Mouse (Mus musculus): Measurements from ENCODE around the gene Mon1a. TPM values are rescaled to one million over a fixed set of nuclear protein-coding genes. Genes with fewer than 3 reads are reported as not detected.

Gene Mon1a
- polyA plus RNA-seq (2012; rRNA removed), result 34.9 and 42.5 TPM in 2 replicates

DNA sequence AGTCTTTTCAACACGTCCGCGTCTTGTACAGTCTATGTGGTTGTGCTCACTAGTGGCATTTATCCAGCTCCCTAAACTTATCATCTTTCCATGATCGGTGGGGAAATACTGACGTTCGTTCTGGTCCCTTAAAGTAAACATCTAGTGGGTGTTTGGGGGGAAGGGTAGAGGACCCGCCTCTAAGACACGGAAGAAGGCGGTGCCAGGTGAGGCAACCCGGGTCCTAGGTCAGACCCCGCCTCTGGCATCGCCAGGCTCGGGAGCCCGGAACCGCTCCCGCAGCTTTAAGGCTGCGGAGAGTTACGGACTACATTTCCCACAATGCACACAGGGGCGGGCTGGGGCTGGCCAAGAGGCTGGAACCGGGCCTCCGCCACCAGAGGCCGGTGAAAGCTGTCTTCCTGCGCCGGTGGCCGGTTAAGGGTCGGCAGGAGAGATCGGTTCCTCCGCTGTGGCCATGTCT is at the start of gene Mon1a:
Gene Mon1a, plus strand, starts transcription at position 348 of the 463 bp plus-strand sequence.
- Histone ChIP-seq H3K36me3 (ENCODE audit: control insufficient read depth, insufficient read depth, low read length) (no peaks in the 10 kb centered on the region), H3K27ac (ENCODE audit: insufficient read depth, low read depth, low read length) (peak within 1 kb of the TSS; percentile 49), H3K4me1 (ENCODE audit: control insufficient read depth, insufficient read depth, low read length) (peaks cover 6% of the 10 kb centered on the region; the same call in 1 of the 2 replicates), H3K4me3 (ENCODE audit: insufficient read depth, low read depth, low read length) (peak within 1 kb of the TSS; percentile 65), H3K27me3 (replicated peaks; ENCODE audit: control insufficient read depth, insufficient read depth, low read length) (no peaks in the 10 kb centered on the region)
- peak; percentile 97 for DNase-seq
- 1% methylated on average over 28 of the region's 28 CpGs for WGBS
- peak; percentile 19 for TF ChIP-seq POLR2A (IDR thresholded peaks at IDR 0.05; ENCODE audit: low read depth, low read length)
- 0 out of 2 replicates have a peak, but pooled peaks have one; percentile 0 for TF ChIP-seq CTCF (conservative IDR thresholded peaks at IDR 0.05; ENCODE audit: insufficient read depth, insufficient read length, low read depth, low read length)

GRCm38 (mm10) chr9:107838869-107839268 is 49.1 kb upstream of the Mon1a start:
- Histone ChIP-seq H3K27me3 (replicated peaks; ENCODE audit: control insufficient read depth, insufficient read depth, low read length) (no peaks in the 10 kb centered on the region), H3K27ac (ENCODE audit: insufficient read depth, low read depth, low read length) (no peak overlapping the region), H3K36me3 (ENCODE audit: control insufficient read depth, insufficient read depth, low read length) (no peaks in the 10 kb centered on the region; the same call in 1 of the 2 replicates), H3K4me1 (ENCODE audit: control insufficient read depth, insufficient read depth, low read length) (no peaks in the 10 kb centered on the region), H3K4me3 (ENCODE audit: insufficient read depth, low read depth, low read length) (no peak overlapping the region)
- WGBS, result 93% methylated on average over 1 of the region's 1 CpGs
- DNase-seq, result no peak
- TF ChIP-seq CTCF (conservative IDR thresholded peaks at IDR 0.05; ENCODE audit: insufficient read depth, insufficient read length, low read depth, low read length) (no peak), POLR2A (IDR thresholded peaks at IDR 0.05; ENCODE audit: low read depth, low read length) (no peak)

DNA sequence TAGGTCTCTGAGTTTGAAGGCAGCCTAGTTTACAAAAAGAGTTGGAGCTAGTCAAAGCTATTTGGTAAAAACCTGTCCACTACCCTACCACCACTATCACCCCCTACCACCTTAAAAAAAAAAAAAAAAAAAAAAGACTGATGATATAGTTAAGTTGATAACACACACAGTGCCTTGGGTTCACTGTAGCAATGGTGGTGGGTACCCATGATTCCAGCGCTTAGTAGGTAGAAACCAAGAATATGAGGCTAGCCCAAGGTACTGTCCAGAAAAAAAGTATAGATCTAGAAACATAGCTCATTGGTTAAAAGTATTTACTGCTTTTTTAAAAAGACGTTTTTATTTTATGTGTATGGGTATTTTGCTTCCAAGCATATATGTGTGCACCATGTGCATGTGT is 45.2 kb upstream of the Mon1a start:
- H3K36me3 ChIP-seq (ENCODE audit: control insufficient read depth, insufficient read depth, low read length), result no peaks in the 10 kb centered on the region; the same call in none of the 2 replicates
- no peak for DNase-seq
- no peak overlapping the region for H3K27ac ChIP-seq (ENCODE audit: insufficient read depth, low read depth, low read length)
- TF ChIP-seq CTCF (conservative IDR thresholded peaks at IDR 0.05; ENCODE audit: insufficient read depth, insufficient read length, low read depth, low read length) (no peak), POLR2A (IDR thresholded peaks at IDR 0.05; ENCODE audit: low read depth, low read length) (no peak)
- H3K4me1 ChIP-seq (ENCODE audit: control insufficient read depth, insufficient read depth, low read length), result no peaks in the 10 kb centered on the region
- WGBS, result 97% methylated on average over 2 of the region's 2 CpGs
- H3K27me3 ChIP-seq (replicated peaks; ENCODE audit: control insufficient read depth, insufficient read depth, low read length), result no peaks in the 10 kb centered on the region
- no peak overlapping the region for H3K4me3 ChIP-seq (ENCODE audit: insufficient read depth, low read depth, low read length)

GRCm38 (mm10) chr9:107848922-107849321 is 39.0 kb upstream of the Mon1a start:
- 99% methylated on average over 7 of the region's 7 CpGs for WGBS
- no peak for DNase-seq
- H3K4me1 ChIP-seq (ENCODE audit: control insufficient read depth, insufficient read depth, low read length), result no peaks in the 10 kb centered on the region
- no peak overlapping the region for H3K4me3 ChIP-seq (ENCODE audit: insufficient read depth, low read depth, low read length)
- H3K27me3 ChIP-seq (replicated peaks; ENCODE audit: control insufficient read depth, insufficient read depth, low read length), result no peaks in the 10 kb centered on the region
- H3K27ac ChIP-seq (ENCODE audit: insufficient read depth, low read depth, low read length), result no peak overlapping the region
- peaks cover 3% of the 10 kb centered on the region; the same call in 1 of the 2 replicates for H3K36me3 ChIP-seq (ENCODE audit: control insufficient read depth, insufficient read depth, low read length)
- TF ChIP-seq POLR2A (IDR thresholded peaks at IDR 0.05; ENCODE audit: low read depth, low read length) (no peak), CTCF (conservative IDR thresholded peaks at IDR 0.05; ENCODE audit: insufficient read depth, insufficient read length, low read depth, low read length) (no peak)

- no peak for TF ChIP-seq CTCF (conservative IDR thresholded peaks at IDR 0.05; ENCODE audit: insufficient read depth, insufficient read length, low read depth, low read length)
- no peak for TF ChIP-seq POLR2A (IDR thresholded peaks at IDR 0.05; ENCODE audit: low read depth, low read length)
- Histone ChIP-seq H3K27ac (ENCODE audit: insufficient read depth, low read depth, low read length) (no peak overlapping the region), H3K4me3 (ENCODE audit: insufficient read depth, low read depth, low read length) (no peak overlapping the region), H3K4me1 (ENCODE audit: control insufficient read depth, insufficient read depth, low read length) (no peaks in the 10 kb centered on the region), H3K27me3 (replicated peaks; ENCODE audit: control insufficient read depth, insufficient read depth, low read length) (no peaks in the 10 kb centered on the region), H3K36me3 (ENCODE audit: control insufficient read depth, insufficient read depth, low read length) (peaks cover 2% of the 10 kb centered on the region)
- 96% methylated on average over 3 of the region's 3 CpGs for WGBS
- DNase-seq, result no peak
These were observed 29.6 kb upstream of the Mon1a start for GRCm38 (mm10) chr9:107858343-107858742.

GRCm38 (mm10) chr9:107864493-107864892 is 23.5 kb upstream of the Mon1a start:
- DNase-seq, result no peak
- H3K4me1 ChIP-seq (ENCODE audit: control insufficient read depth, insufficient read depth, low read length), result no peaks in the 10 kb centered on the region
- no peaks in the 10 kb centered on the region for H3K36me3 ChIP-seq (ENCODE audit: control insufficient read depth, insufficient read depth, low read length)
- H3K27me3 ChIP-seq (replicated peaks; ENCODE audit: control insufficient read depth, insufficient read depth, low read length), result no peaks in the 10 kb centered on the region
- TF ChIP-seq CTCF (conservative IDR thresholded peaks at IDR 0.05; ENCODE audit: insufficient read depth, insufficient read length, low read depth, low read length), result no peak
- TF ChIP-seq POLR2A (IDR thresholded peaks at IDR 0.05; ENCODE audit: low read depth, low read length), result no peak
- no peak overlapping the region for H3K27ac ChIP-seq (ENCODE audit: insufficient read depth, low read depth, low read length)
- no peak overlapping the region for H3K4me3 ChIP-seq (ENCODE audit: insufficient read depth, low read depth, low read length)
- WGBS, result 51% methylated on average over 1 of the region's 1 CpGs

DNA sequence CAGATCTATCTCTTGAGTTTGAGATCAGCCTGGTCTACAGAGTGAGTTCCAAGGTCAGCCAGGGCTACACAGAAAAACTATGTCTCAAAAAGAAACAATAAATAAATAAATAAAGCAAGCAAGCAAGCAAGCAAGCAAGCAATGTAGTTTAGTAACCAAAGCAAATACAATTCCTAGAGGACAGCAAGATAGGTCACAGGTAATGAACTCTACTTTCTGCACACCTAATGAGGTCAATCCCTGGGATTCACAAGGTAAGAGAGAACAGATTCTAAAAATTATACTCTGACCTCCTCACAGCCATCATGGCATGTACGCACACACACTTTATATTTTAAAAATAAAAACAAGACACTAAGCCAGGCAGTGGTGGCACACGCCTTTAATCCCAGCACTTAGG is 21.9 kb upstream of the Mon1a start:
- WGBS, result 99% methylated on average over 2 of the region's 2 CpGs
- no peak overlapping the region for H3K4me3 ChIP-seq (ENCODE audit: insufficient read depth, low read depth, low read length)
- DNase-seq, result no peak
- no peaks in the 10 kb centered on the region for H3K4me1 ChIP-seq (ENCODE audit: control insufficient read depth, insufficient read depth, low read length)
- H3K36me3 ChIP-seq (ENCODE audit: control insufficient read depth, insufficient read depth, low read length), result no peaks in the 10 kb centered on the region
- no peaks in the 10 kb centered on the region for H3K27me3 ChIP-seq (replicated peaks; ENCODE audit: control insufficient read depth, insufficient read depth, low read length)
- no peak overlapping the region for H3K27ac ChIP-seq (ENCODE audit: insufficient read depth, low read depth, low read length)
- TF ChIP-seq POLR2A (IDR thresholded peaks at IDR 0.05; ENCODE audit: low read depth, low read length) (no peak), CTCF (conservative IDR thresholded peaks at IDR 0.05; ENCODE audit: insufficient read depth, insufficient read length, low read depth, low read length) (no peak)
